8 mouse cellular contexts compared by ENCODE assay signal in genomic region chr5:33021622-33022021, GRCm38 (mm10). TPM values are rescaled to one million over a fixed set of nuclear protein-coding genes. Genes with fewer than 3 reads are reported as not detected.
DNase-seq lines count a peak whose midpoint lies in the region; ATAC-seq and TF ChIP-seq lines count a peak whose summit lies in the region.
"Had no signal": no experiment of that assay in that cellular context is flagged by ENCODE, and none has a peak within 500 bp of the region (broad histone marks: within the 10 kb centered on the region; RNA-seq: fewer than 3 reads in every experiment).

No protein-coding gene starts in this region.

- DNase-seq in layer of hippocampus, adult 2 months (ENCODE audit: low spot score in 2 of 2): no peak
- DNase-seq in layer of hippocampus, adult 9-10 months (ENCODE audit: low spot score): no peak
- DNase-seq in Patski (ENCODE audit: low read depth, low spot score): no peak
- no peak for DNase-seq in heart, postnatal 0 days (ENCODE audit: low spot score)
- no peak for DNase-seq in right cerebral cortex, postnatal 36 days (ENCODE audit: low spot score in 2 of 2)
- no peak for DNase-seq in embryo, embryonic 9.5 days (ENCODE audit: extremely low spot score)

- H3K4me3 ChIP-seq in layer of hippocampus, adult 2 months: peak overlapping the region; percentile 86
- no peak overlapping the region for H3K4me3 ChIP-seq in heart, postnatal 0 days (ENCODE audit: low read depth, low read length)

- peak; percentile 77 for TF ChIP-seq CTCF in layer of hippocampus, adult 2 months (conservative IDR thresholded peaks at IDR 0.05)
- peak; percentile 93 for TF ChIP-seq CTCF in Patski (IDR thresholded peaks at IDR 0.05)
- TF ChIP-seq CTCF in heart, postnatal 0 days (IDR thresholded peaks at IDR 0.05; ENCODE audit: low read depth): peak; percentile 51

- H3K9me3 ChIP-seq in heart, postnatal 0 days (replicated peaks; ENCODE audit: control insufficient read depth, low read length): no peaks in the 10 kb centered on the region

- H3K4me1 ChIP-seq in heart, postnatal 0 days (ENCODE audit: control insufficient read depth, insufficient read depth): peaks cover 37% of the 10 kb centered on the region

- 0 out of 2 replicates have a peak, but pooled peaks cover 15% of the 10 kb centered on the region for H3K36me3 ChIP-seq in heart, postnatal 0 days (replicated peaks; ENCODE audit: control insufficient read depth, insufficient read depth, low read length)

- POLR2A ChIA-PET in Patski (lab: Charles Lee): interaction anchor here (0.7 to 0.9 kb wide), 2 partner anchors 11 to 190 kb away, joined by 3 to 7 read pairs; no protein-coding TSS in a partner anchor

- no peak overlapping the region for H3K9ac ChIP-seq in heart, postnatal 0 days (replicated peaks; ENCODE audit: low read depth, low read length)

- TF ChIP-seq EP300 in heart, postnatal 0 days (IDR thresholded peaks at IDR 0.05; ENCODE audit: low read depth): no peak

- in situ Hi-C loops in Patski (cut with MboI; ENCODE audit: low pct_unique_long_range_greater_than_20kb): no loop called here

- peak overlapping the region; percentile 7; the same call in 1 of the 2 replicates for H3K4me2 ChIP-seq in heart, postnatal 0 days (ENCODE audit: low read depth, low read length)

- no peaks in the 10 kb centered on the region for H3K27me3 ChIP-seq in Patski
- H3K27me3 ChIP-seq in heart, postnatal 0 days (ENCODE audit: control insufficient read depth, insufficient read depth, low read length): no peaks in the 10 kb centered on the region

- WGBS in heart, postnatal 0 days: 77% methylated on average over 2 of the region's 2 CpGs

- H3K27ac ChIP-seq in layer of hippocampus, adult 2 months: peak overlapping the region; percentile 97
- H3K27ac ChIP-seq in heart, postnatal 0 days (ENCODE audit: low read depth): no peak overlapping the region
- H3K27ac ChIP-seq: macrophage had no signal

- no peak for ATAC-seq in Patski
- ATAC-seq in heart, postnatal 0 days (ENCODE audit: insufficient read depth, low read depth): no peak
- peak; percentile 27; the same call in 1 of the 2 replicates for ATAC-seq in neutrophil, adult 5-6 weeks (ENCODE audit: extremely low read depth, insufficient number of reproducible peaks, low FRiP score, poor library complexity, severe bottlenecking)

- CTCF ChIA-PET in Patski (lab: Charles Lee): interaction anchor here (0.7 to 4.8 kb wide), 16 partner anchors 11 to 274 kb away, joined by 3 to 26 read pairs (median 4); no protein-coding TSS in a partner anchor

RNA-seq across cellular contexts. Expression of gene Ywhah, which starts 3.0 kb away (rescaled TPM):
- 1,000 to 10,000 TPM; 1,193 to 1,302 TPM for total RNA-seq in layer of hippocampus, adult 2 months (2021)
- 296 TPM for polyA plus RNA-seq in Patski (2021)
- 132 and 199 TPM in 2 replicates for total RNA-seq in heart, postnatal 0 days (2014; rRNA removed; ENCODE audit: low replicate concordance)
- polyA plus RNA-seq in heart, postnatal 0 days (2015; fragmentation: Nextera tagmentation; extraction: Ambion mirVana): 267 and 288 TPM in 2 replicates
- 130 and 149 TPM in 2 replicates for total RNA-seq in neutrophil, adult 5-6 weeks (2017)
